Mouse (Mus musculus) left cerebral cortex, postnatal 10 days (tissue): ENCODE results near the gene 6430548M08Rik. TPM values are rescaled to one million over a fixed set of nuclear protein-coding genes. Genes with fewer than 3 reads are reported as not detected.

Experiments used
- DNase-seq, 2 experiments: peaks; one replicate each; pipeline ENCODE4 v3.0.0; 2021 to 2022; ENCODE audit warnings: low spot score in 2 of 2, mixed read lengths in 1 of 2; ENCODE audit errors: extremely low spot score in 1 of 2
- intact Hi-C: fragments of 180-260 bp; cut with DNase I; formaldehyde crosslinking; loops from one replicate; pipeline ENCODE4 v1.15.1; 2025
- total RNA-seq, 2 experiments: library from RNA; stranded (reverse); gene quantifications; 2 replicates each; pipeline ENCODE4 v1.2.3; 2021

The 6430548M08Rik gene
- total RNA-seq, 2 experiments from 2014 or later, result 105 TPM

- DNase-seq, result no peak
- intact Hi-C loops, result no loop called here
Measured at GRCm38 (mm10) chr8:120131158-120131557, 17.2 kb downstream of the 6430548M08Rik start.

GRCm38 (mm10) chr8:120133169-120133568, 19.2 kb downstream of the 6430548M08Rik start:
- intact Hi-C loops, result no loop called here
- no peak for DNase-seq

- no peak for DNase-seq
- intact Hi-C loops, result no loop called here
Measured at GRCm38 (mm10) chr8:120135687-120136086, 21.7 kb downstream of the 6430548M08Rik start.

DNA sequence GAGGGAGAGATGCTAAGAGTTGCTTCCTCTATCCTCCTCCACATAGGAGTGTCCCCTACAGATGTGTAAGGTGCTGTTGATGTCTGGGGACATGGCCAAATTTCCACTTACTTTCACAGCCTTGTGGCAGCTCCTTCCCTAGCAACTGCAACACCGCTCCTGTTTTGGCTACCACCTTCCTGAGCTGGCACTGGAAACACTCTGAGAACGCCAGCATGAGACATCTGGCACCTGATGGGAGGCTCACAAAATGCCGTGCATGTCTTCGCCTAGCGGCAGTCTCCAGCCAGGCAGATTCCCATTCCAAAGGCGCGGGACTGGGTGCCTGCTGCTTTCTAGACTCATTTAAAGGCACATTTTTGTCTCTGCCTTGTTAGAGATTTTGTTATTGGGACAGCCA, 22.7 kb downstream of the 6430548M08Rik start:
- peak in 1 of 2 experiments; percentile 61 for DNase-seq
- intact Hi-C loops, result no loop called here

DNA sequence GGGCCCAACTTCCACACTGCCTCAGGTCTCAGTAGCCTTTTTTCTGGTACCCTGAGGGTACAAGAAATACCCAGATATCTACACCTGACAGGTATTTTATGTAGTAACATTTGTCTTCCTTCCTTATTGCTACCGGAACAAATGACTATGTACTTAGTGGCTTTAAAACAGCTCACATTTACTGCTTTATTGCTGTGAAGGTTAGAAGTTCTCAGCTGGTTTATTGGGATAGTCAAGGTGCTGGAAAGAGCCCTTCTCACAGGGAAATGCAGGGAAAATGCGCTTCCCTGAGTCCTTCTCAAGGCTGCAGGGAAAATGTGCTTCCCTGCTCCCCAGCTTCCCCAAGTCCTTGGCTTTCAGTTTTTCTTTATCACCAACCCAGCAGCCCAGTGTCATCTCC, 25.0 kb downstream of the 6430548M08Rik start:
- no peak for DNase-seq
- intact Hi-C loops, result no loop called here

GRCm38 (mm10) chr8:120140769-120141168, 26.8 kb downstream of the 6430548M08Rik start:
- no peak for DNase-seq
- intact Hi-C loops, result no loop called here

DNA sequence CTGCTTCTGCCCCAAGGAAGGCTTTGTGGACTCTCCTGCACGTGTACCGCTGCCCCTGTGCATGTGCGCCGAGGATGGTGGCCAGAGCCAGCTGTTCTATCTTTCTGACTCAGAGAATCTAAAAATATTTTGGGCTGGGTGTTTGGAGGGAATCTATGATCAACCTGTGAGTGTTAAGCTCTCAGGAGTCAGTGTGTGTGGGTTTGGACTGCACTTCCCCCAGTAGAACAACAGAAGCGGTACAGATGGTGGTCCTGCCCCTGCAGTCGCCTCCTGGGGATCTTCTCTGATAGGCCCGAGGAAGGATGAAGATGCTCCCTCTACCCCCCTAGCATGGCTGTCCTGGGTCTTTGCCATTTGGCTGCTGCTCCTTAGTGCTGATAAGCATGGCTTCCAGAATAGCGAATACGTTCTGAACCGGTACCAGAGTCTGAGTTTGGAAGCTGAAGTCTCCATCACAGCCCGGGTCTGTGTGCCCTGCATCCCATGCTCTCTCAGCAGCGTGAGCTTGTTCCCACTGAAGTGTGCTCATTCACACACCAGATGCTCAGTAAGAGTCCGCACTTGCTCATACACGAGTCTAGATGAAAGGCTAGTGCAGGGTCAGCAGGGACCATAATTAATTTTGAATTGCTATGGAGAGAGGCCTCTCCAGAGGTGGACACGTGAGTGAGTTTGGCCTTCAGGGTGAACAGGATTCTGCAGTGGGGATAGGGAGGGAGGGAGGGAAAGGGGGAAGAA, 30.1 kb downstream of the 6430548M08Rik start:
- intact Hi-C loops, result no loop called here
- peak in 1 of 2 experiments; percentile 23 for DNase-seq

- DNase-seq, result no peak
- intact Hi-C loops, result no loop called here
Measured at GRCm38 (mm10) chr8:120144652-120145301, 30.8 kb downstream of the 6430548M08Rik start.

GRCm38 (mm10) chr8:120146051-120146450, 32.1 kb downstream of the 6430548M08Rik start:
- intact Hi-C loops, result no loop called here

GRCm38 (mm10) chr8:120150028-120150427, 36.1 kb downstream of the 6430548M08Rik start:
- intact Hi-C loops, result no loop called here
- DNase-seq, result no peak

More at GRCm38 (mm10) chr8:120146051-120146450, 32.1 kb downstream of the 6430548M08Rik start:
- no peak for DNase-seq

DNA sequence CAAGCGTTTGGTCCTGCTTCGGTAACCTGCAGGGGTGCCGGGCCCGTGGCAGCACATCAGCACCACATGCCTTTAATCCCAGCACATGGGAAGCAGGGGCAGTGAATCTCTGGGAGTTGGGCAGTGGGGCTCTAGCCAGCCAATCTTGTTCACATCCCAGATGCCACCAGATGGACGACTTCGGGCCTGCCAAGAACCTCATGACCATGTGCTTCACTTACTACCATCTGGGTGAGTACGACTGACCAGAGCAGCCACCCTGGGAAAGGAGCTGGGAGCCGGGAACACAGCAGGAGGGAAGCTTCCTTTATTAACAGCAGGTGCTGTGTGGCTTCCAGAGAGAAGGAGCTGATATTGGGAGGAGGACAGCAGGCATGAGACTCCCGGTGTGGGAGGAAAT, 37.2 kb downstream of the 6430548M08Rik start:
- intact Hi-C loops, result no loop called here
- DNase-seq, result no peak

DNA sequence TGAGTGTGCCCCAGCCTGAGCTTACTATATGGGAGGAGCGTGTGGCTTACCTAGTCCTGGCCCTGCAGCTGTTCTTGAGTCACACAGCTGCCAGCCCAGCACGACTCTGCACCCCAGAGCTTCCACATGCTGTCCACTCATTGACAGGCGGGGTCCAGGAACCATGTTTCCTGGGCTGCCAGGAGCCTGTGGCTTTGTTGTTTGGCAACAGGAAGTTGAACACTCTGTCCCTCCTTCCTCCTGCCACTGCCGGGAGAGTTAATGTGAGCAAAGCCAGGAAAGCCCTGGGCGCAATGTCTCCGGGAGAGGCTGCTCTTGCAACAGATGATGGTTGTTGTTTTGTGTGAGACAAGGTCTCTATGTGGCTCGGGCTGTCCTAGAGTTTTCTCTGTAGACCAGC, 38.7 kb downstream of the 6430548M08Rik start:
- no peak for DNase-seq
- intact Hi-C loops, result no loop called here

DNA sequence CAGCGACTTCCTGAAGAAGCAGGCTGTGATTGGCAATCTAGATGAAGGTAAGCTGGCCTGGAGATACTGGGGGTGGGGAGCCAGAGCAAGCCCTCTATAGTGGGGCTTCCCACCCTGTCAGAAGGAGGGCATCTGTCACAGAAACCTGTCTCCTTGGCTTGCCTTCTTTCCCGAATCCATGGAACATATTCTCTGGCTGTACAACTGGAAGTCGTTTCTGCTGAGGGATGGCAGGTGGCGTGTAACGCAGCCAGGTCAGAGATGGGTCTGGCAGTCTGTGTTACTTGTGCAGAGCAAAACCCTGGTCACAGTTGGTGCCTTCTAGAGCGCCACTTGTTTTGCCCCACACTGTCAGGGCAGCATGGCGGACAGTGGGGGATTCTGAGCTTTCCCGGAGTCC, 46.4 kb downstream of the 6430548M08Rik start:
- no peak for DNase-seq
- intact Hi-C loops, result no loop called here

DNA sequence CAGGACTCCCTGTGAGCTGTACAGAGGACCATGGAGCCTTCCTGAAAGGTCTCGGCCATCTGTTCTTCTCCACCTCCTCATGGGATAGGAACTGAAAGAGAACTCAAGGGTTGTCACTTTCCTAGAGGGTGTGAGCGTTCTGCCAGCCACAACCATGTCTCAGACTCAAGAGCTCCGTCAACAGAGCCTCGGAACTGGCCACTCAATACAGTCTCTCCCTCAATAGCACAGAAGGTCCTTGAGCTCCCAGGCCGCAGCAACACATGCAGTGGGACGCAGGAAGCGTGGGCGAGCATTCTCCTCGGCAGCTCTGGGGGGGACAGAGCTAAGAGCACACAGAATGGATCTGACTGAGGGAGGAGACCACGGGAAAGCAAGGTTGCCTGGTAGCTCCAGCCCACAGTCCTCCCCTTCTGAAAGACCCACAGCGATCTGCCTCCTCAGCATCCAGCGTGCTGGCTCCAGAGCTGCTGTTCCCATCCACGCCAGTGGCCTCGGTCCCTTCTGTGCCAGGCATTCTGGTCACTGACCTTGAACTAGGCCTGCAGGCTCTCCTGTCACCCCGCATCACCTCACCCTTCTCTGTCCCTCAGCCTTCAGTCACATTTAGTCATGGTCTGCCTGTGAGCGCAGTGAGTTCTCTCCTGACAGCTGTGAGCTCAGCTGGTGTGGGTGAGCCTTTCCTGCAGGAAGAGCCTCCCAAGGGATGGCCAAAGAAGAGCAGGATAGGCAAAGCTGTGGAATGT, 47.9 kb downstream of the 6430548M08Rik start:
- no peak for DNase-seq
- intact Hi-C loops, result no loop called here

DNA sequence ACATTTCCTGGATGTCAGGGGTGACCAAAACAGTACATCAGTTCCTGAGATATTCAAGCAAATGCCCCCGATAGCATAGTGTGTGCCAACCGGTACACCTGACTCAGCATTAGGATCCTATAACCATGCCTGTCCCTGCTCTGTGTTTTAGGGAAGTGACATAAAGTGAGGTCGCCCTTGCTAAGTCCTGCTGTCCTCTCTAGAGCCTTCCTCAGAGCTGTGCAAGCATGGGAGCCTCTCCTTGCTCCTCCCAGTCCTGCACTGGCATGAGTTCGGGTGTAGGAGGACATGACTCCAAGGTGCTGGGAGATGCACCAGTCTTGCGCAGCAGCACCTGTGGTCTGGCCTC, 48.4 kb downstream of the 6430548M08Rik start:
- no peak for DNase-seq
- intact Hi-C loops, result no loop called here

GRCm38 (mm10) chr8:120163376-120163775, 49.4 kb downstream of the 6430548M08Rik start:
- DNase-seq, result no peak
- intact Hi-C loops, result no loop called here

GRCm38 (mm10) chr8:120164026-120164425, 50.1 kb downstream of the 6430548M08Rik start:
- intact Hi-C loops, result no loop called here
- no peak for DNase-seq

DNA sequence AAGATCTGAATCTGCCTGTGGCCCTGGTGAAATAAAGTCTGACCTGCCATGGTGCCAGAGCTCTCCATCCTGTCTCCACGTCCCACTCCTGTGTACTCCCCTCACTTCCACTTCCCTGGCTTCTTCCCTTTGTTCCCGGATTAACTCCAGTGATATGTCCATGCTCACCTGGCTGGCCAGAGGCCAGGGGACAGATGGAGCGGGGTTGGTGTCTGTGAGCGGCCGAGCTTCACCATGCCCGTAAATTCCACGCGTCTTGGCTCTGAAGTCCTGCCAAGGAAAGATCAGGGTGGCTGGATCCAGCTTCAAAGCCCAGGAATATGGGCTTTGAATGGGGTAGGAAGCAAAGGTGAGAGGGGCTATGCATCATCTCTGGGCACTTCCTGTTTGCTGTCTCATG, 53.2 kb downstream of the 6430548M08Rik start:
- intact Hi-C loops, result no loop called here
- DNase-seq, result no peak

GRCm38 (mm10) chr8:120167821-120168220, 53.9 kb downstream of the 6430548M08Rik start:
- peak in 1 of 2 experiments; percentile 80 for DNase-seq
- intact Hi-C loops, result no loop called here

DNA sequence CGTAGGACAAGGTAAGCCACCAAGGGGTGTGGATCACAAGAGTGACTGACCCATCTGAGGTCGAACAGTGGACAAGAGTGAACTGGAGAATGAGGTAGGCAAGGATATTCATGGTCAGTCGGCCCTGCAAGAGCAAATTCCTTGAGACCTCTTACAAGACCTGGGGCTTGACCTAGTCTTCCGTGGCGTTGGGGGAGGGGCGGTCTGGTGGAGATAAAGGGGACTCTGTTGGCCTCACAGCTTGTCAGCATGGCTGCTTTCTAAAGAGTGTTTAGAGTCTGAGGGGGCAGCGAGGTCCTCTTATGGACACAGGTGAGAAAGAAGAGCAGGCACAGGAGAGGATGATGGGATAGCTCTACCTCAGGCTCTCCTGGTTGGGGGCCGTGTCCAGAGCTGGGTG, 55.2 kb downstream of the 6430548M08Rik start:
- DNase-seq, result no peak
- intact Hi-C loops, result no loop called here
